Mouse (Mus musculus): ENCODE measurements around the gene Hist1h2ak. TPM values are rescaled to one million over a fixed set of nuclear protein-coding genes. Genes with fewer than 3 reads are reported as not detected.
"Not testable (repeated sequence)": the region's sequence is repeated elsewhere in the genome, so short reads cannot be mapped to it uniquely, and the experiment has no call there.

Gene Hist1h2ak
- polyA plus RNA-seq, 1 experiment = 60.2 TPM

GRCm38 (mm10) chr13:21715864-21716539 is 37.6 kb downstream of the Hist1h2ak start, which contains the start of the genes Hist1h2bl and Hist1h2ai:
Gene Hist1h2bl (minus strand): TSS chr13:21716143.
Gene Hist1h2ai (plus strand): TSS chr13:21716422.
- peak; percentile 19; the same call in 1 of the 2 replicates for TF ChIP-seq POLR2A (IDR thresholded peaks at IDR 0.05; ENCODE audit: low read depth, low read length)
- H3K27ac ChIP-seq (ENCODE audit: insufficient read depth, low read depth, low read length) = peak within 1 kb of the TSS; percentile 88
- peak within 1 kb of the TSS; percentile 75 for H3K4me3 ChIP-seq (ENCODE audit: low read depth, low read length)
- H3K4me1 ChIP-seq (ENCODE audit: control insufficient read depth, insufficient read depth, insufficient read length, low read length); H3K27me3 ChIP-seq (ENCODE audit: control insufficient read depth, insufficient read depth, low read length); H3K36me3 ChIP-seq (ENCODE audit: control insufficient read depth, insufficient read depth, low read length): not testable (repeated sequence)
- WGBS = under 1% methylated on average over 37 of the region's 50 CpGs

- TF ChIP-seq POLR2A (IDR thresholded peaks at IDR 0.05; ENCODE audit: low read depth, low read length) = no peak
- no peak for TF ChIP-seq CTCF (IDR thresholded peaks at IDR 0.05; ENCODE audit: extremely low read depth, insufficient read length, insufficient replicate concordance, low read depth, low read length)
- no peaks in the 10 kb centered on the region for H3K27me3 ChIP-seq (ENCODE audit: control insufficient read depth, insufficient read depth, low read length)
- H3K27ac ChIP-seq (ENCODE audit: insufficient read depth, low read depth, low read length) = peak overlapping the region; percentile 65
- H3K4me3 ChIP-seq (ENCODE audit: low read depth, low read length) = peak overlapping the region; percentile 63
- under 1% methylated on average over 22 of the region's 22 CpGs for WGBS
- H3K4me1 ChIP-seq (ENCODE audit: control insufficient read depth, insufficient read depth, insufficient read length, low read length) = peaks cover 8% of the 10 kb centered on the region; the same call in 1 of the 2 replicates
- H3K36me3 ChIP-seq (ENCODE audit: control insufficient read depth, insufficient read depth, low read length) = no peaks in the 10 kb centered on the region
Measured at GRCm38 (mm10) chr13:21715131-21715863, 38.3 kb downstream of the Hist1h2ak start.

- H3K27ac ChIP-seq (ENCODE audit: insufficient read depth, low read depth, low read length) = 0 out of 2 replicates have a peak overlapping the region, but pooled peaks have one; percentile 65
- whole genome bisulfite sequencing = under 1% methylated on average over 7 of the region's 7 CpGs
- TF ChIP-seq POLR2A (IDR thresholded peaks at IDR 0.05; ENCODE audit: low read depth, low read length) (no peak), CTCF (IDR thresholded peaks at IDR 0.05; ENCODE audit: extremely low read depth, insufficient read length, insufficient replicate concordance, low read depth, low read length) (no peak)
Measured at GRCm38 (mm10) chr13:21714725-21715124, 38.9 kb downstream of the Hist1h2ak start.

GRCm38 (mm10) chr13:21711698-21712097 is 41.9 kb downstream of the Hist1h2ak start:
- Histone ChIP-seq H3K36me3 (ENCODE audit: control insufficient read depth, insufficient read depth, low read length) (no peaks in the 10 kb centered on the region), H3K4me3 (ENCODE audit: low read depth, low read length) (no peak overlapping the region), H3K4me1 (ENCODE audit: control insufficient read depth, insufficient read depth, insufficient read length, low read length) (peaks cover 8% of the 10 kb centered on the region; the same call in 1 of the 2 replicates), H3K27ac (ENCODE audit: insufficient read depth, low read depth, low read length) (no peak overlapping the region), H3K27me3 (ENCODE audit: control insufficient read depth, insufficient read depth, low read length) (no peaks in the 10 kb centered on the region)
- 19% methylated on average over 4 of the region's 4 CpGs for WGBS
- no peak for TF ChIP-seq POLR2A (IDR thresholded peaks at IDR 0.05; ENCODE audit: low read depth, low read length)
- TF ChIP-seq CTCF (IDR thresholded peaks at IDR 0.05; ENCODE audit: extremely low read depth, insufficient read length, insufficient replicate concordance, low read depth, low read length) = no peak

More at GRCm38 (mm10) chr13:21714725-21715124, 38.9 kb downstream of the Hist1h2ak start:
- Histone ChIP-seq H3K27me3 (ENCODE audit: control insufficient read depth, insufficient read depth, low read length) (no peaks in the 10 kb centered on the region), H3K36me3 (ENCODE audit: control insufficient read depth, insufficient read depth, low read length) (no peaks in the 10 kb centered on the region), H3K4me3 (ENCODE audit: low read depth, low read length) (no peak overlapping the region), H3K4me1 (ENCODE audit: control insufficient read depth, insufficient read depth, insufficient read length, low read length) (peaks cover 8% of the 10 kb centered on the region; the same call in 1 of the 2 replicates)

GRCm38 (mm10) chr13:21710821-21711525 is 42.7 kb downstream of the Hist1h2ak start:
- Histone ChIP-seq H3K36me3 (ENCODE audit: control insufficient read depth, insufficient read depth, low read length) (no peaks in the 10 kb centered on the region), H3K4me3 (ENCODE audit: low read depth, low read length) (peak overlapping the region; percentile 10; the same call in 1 of the 2 replicates), H3K27ac (ENCODE audit: insufficient read depth, low read depth, low read length) (peak overlapping the region; percentile 4), H3K4me1 (ENCODE audit: control insufficient read depth, insufficient read depth, insufficient read length, low read length) (peaks cover 8% of the 10 kb centered on the region; the same call in 1 of the 2 replicates), H3K27me3 (ENCODE audit: control insufficient read depth, insufficient read depth, low read length) (no peaks in the 10 kb centered on the region)
- no peak for TF ChIP-seq CTCF (IDR thresholded peaks at IDR 0.05; ENCODE audit: extremely low read depth, insufficient read length, insufficient replicate concordance, low read depth, low read length)
- no peak for TF ChIP-seq POLR2A (IDR thresholded peaks at IDR 0.05; ENCODE audit: low read depth, low read length)
- 3% methylated on average over 22 of the region's 22 CpGs for WGBS

- H3K4me1 ChIP-seq (ENCODE audit: control insufficient read depth, insufficient read depth, insufficient read length, low read length) = peaks cover 4% of the 10 kb centered on the region; the same call in 1 of the 2 replicates
- peak overlapping the region; percentile 69 for H3K4me3 ChIP-seq (ENCODE audit: low read depth, low read length)
- no peaks in the 10 kb centered on the region for H3K36me3 ChIP-seq (ENCODE audit: control insufficient read depth, insufficient read depth, low read length)
- under 1% methylated on average over 32 of the region's 32 CpGs for WGBS
- H3K27ac ChIP-seq (ENCODE audit: insufficient read depth, low read depth, low read length) = peak overlapping the region; percentile 41
- TF ChIP-seq POLR2A (IDR thresholded peaks at IDR 0.05; ENCODE audit: low read depth, low read length) (no peak; the same call in 1 of the 2 replicates), CTCF (IDR thresholded peaks at IDR 0.05; ENCODE audit: extremely low read depth, insufficient read length, insufficient replicate concordance, low read depth, low read length) (peak; percentile 87)
- H3K27me3 ChIP-seq (ENCODE audit: control insufficient read depth, insufficient read depth, low read length) = no peaks in the 10 kb centered on the region
Measured at GRCm38 (mm10) chr13:21710031-21710711, 43.5 kb downstream of the Hist1h2ak start.
